22 mouse cellular contexts compared by ENCODE assay signal in the genomic region with DNA sequence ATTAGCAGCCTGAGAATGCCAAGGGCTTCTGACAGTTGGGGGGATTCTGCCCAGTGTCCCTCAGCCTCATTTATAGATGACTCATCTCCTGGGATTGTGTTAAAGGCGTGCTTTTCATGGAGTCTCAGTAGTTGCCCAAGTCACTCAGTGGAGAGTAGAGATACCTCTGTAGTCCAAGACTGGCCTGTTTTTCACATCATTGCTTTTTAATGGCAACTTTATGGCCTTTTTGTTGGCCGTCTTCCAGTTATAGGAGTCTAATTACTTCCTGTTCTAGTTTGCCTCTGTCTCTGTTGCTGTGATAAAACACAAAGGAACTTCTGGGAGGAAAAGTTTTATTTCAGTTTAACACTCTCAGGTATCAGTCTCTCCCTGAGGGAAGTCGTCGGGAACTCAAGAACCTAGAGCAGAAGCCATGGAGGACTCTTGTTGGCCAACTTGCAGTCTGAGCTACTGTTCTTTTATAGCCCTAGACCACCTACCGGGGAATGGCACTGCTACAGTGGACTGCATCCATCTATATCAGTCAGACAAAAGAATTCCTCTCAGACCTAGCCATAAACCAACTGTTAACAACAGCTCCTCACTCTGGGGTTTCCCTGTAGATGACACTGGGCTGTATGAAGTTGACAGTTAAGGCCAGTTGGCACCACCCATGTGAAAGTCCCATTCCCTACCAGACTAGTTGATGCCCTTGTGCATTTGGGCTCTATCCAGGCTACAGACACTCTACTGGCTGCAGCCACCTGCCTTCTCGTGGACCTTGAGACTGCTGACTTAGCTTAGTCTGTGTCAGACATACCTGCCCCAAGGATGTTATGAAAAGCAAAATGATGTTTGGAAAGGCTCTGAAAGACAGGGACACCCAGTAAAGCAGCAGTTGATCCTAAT.
DNase-seq lines count a peak whose midpoint lies in the region; ATAC-seq lines count a peak whose summit lies in the region.
"Had no signal": no experiment of that assay in that cellular context is flagged by ENCODE, and none has a peak within 500 bp of the region (broad histone marks: within the 10 kb centered on the region; RNA-seq: fewer than 3 reads in every experiment).

No protein-coding gene starts in this region.

- H3K4me3 ChIP-seq in intestine, embryonic 16.5 days (ENCODE audit: low read length) = no peak overlapping the region
- H3K4me3 ChIP-seq in hindbrain, embryonic 11.5 days (ENCODE audit: low read depth, low read length) = no peak overlapping the region
- no peak overlapping the region for H3K4me3 ChIP-seq in hindbrain, embryonic 16.5 days (ENCODE audit: low read length)
- no peak overlapping the region for H3K4me3 ChIP-seq in hindbrain, embryonic 10.5 days
- H3K4me3 ChIP-seq: embryonic facial prominence, embryonic 13.5 days; gastrocnemius, adult 2 months; heart, embryonic 13.5 days; hindbrain, embryonic 15.5 days; lung, embryonic 15.5 days; midbrain, embryonic 12.5 days had no signal

- WGBS in intestine, embryonic 16.5 days = 59% methylated on average over 6 of the region's 6 CpGs
- WGBS in hindbrain, embryonic 11.5 days = 86% methylated on average over 6 of the region's 6 CpGs
- 78% methylated on average over 6 of the region's 6 CpGs for WGBS in hindbrain, embryonic 16.5 days
- WGBS in hindbrain, embryonic 10.5 days = 90% methylated on average over 6 of the region's 6 CpGs

- ATAC-seq in intestine, embryonic 16.5 days = peak; percentile 83
- no peak for ATAC-seq in hindbrain, embryonic 11.5 days (ENCODE audit: low FRiP score)
- no peak for ATAC-seq in hindbrain, embryonic 16.5 days
- ATAC-seq: forebrain, postnatal 0 days had no signal

- H3K36me3 ChIP-seq in intestine, embryonic 16.5 days (ENCODE audit: control insufficient read depth, insufficient read depth, low read length) = peaks cover 11% of the 10 kb centered on the region; the same call in 1 of the 2 replicates
- H3K36me3 ChIP-seq in hindbrain, embryonic 11.5 days (ENCODE audit: control insufficient read depth, insufficient read depth, low read length) = no peaks in the 10 kb centered on the region
- H3K36me3 ChIP-seq in hindbrain, embryonic 16.5 days (ENCODE audit: control insufficient read depth, insufficient read depth, low read length) = peaks cover 11% of the 10 kb centered on the region; the same call in 1 of the 2 replicates
- H3K36me3 ChIP-seq in hindbrain, embryonic 10.5 days = peaks cover 63% of the 10 kb centered on the region

- H3K9me3 ChIP-seq in intestine, embryonic 16.5 days (ENCODE audit: control insufficient read depth, low read length) = peaks cover 4% of the 10 kb centered on the region; the same call in 1 of the 2 replicates
- no peaks in the 10 kb centered on the region for H3K9me3 ChIP-seq in hindbrain, embryonic 11.5 days (ENCODE audit: control insufficient read depth, low read length)
- H3K9me3 ChIP-seq in hindbrain, embryonic 16.5 days (ENCODE audit: control insufficient read depth, low read length) = no peaks in the 10 kb centered on the region
- H3K9me3 ChIP-seq in hindbrain, embryonic 10.5 days = peaks cover 3% of the 10 kb centered on the region; the same call in 1 of the 2 replicates
- H3K9me3 ChIP-seq: hindbrain, embryonic 15.5 days; lung, embryonic 15.5 days; midbrain, embryonic 12.5 days had no signal

- peak; percentile 71 for DNase-seq in kidney, adult 9 months
- no peak for DNase-seq in kidney, postnatal 4 days
- peak; percentile 18 for DNase-seq in Muller cell, postnatal 12 days (ENCODE audit: inconsistent ontology term)
- peak; percentile 43 to 53 for DNase-seq in kidney, postnatal 36 days
- DNase-seq in hindbrain, embryonic 11.5 days (ENCODE audit: low spot score) = no peak
- DNase-seq in hindbrain, embryonic 10.5 days (ENCODE audit: low spot score) = no peak
- DNase-seq: adrenal gland, adult 8-10 months; cerebellum, adult 9-11 months; forebrain, postnatal 0 days; gastrocnemius, adult 2 months; spleen, adult 18-20 months; thymus, postnatal 36 days had no signal

- H3K27me3 ChIP-seq in intestine, embryonic 16.5 days (replicated peaks; ENCODE audit: control insufficient read depth, insufficient read depth, low read length) = no peaks in the 10 kb centered on the region
- no peaks in the 10 kb centered on the region for H3K27me3 ChIP-seq in hindbrain, embryonic 11.5 days (ENCODE audit: control insufficient read depth, insufficient read depth, low read length)
- H3K27me3 ChIP-seq in hindbrain, embryonic 16.5 days (replicated peaks; ENCODE audit: control insufficient read depth, insufficient read depth, low read length) = no peaks in the 10 kb centered on the region
- no peaks in the 10 kb centered on the region for H3K27me3 ChIP-seq in hindbrain, embryonic 10.5 days (ENCODE audit: insufficient read depth, poor library complexity, severe bottlenecking)
- H3K27me3 ChIP-seq: CH12.LX; embryonic facial prominence, embryonic 13.5 days; heart, embryonic 13.5 days; hindbrain, embryonic 15.5 days; lung, embryonic 15.5 days; midbrain, embryonic 12.5 days had no signal

- H3K4me2 ChIP-seq in intestine, embryonic 16.5 days (ENCODE audit: low read depth, low read length) = no peak overlapping the region
- H3K4me2 ChIP-seq in hindbrain, embryonic 11.5 days (replicated peaks; ENCODE audit: low read depth, low read length) = no peak overlapping the region
- no peak overlapping the region for H3K4me2 ChIP-seq in hindbrain, embryonic 16.5 days (ENCODE audit: low read length)
- H3K4me2 ChIP-seq: embryonic facial prominence, embryonic 13.5 days; heart, embryonic 13.5 days; hindbrain, embryonic 15.5 days; liver, embryonic 11.5 days; lung, embryonic 15.5 days; midbrain, embryonic 12.5 days had no signal

- H3K9ac ChIP-seq in intestine, embryonic 16.5 days (ENCODE audit: low read depth, low read length) = no peak overlapping the region
- H3K9ac ChIP-seq in hindbrain, embryonic 11.5 days (ENCODE audit: low read depth, low read length) = no peak overlapping the region
- no peak overlapping the region for H3K9ac ChIP-seq in hindbrain, embryonic 16.5 days (ENCODE audit: low read depth, low read length)
- H3K9ac ChIP-seq: embryonic facial prominence, embryonic 13.5 days; forebrain, postnatal 0 days; heart, embryonic 13.5 days; hindbrain, embryonic 15.5 days; lung, embryonic 15.5 days; midbrain, embryonic 12.5 days had no signal

- H3K27ac ChIP-seq in intestine, embryonic 16.5 days (ENCODE audit: low read length) = no peak overlapping the region
- no peak overlapping the region for H3K27ac ChIP-seq in hindbrain, embryonic 11.5 days (ENCODE audit: low read depth, low read length)
- H3K27ac ChIP-seq in hindbrain, embryonic 16.5 days (ENCODE audit: low read depth, low read length) = no peak overlapping the region
- no peak overlapping the region for H3K27ac ChIP-seq in hindbrain, embryonic 10.5 days
- H3K27ac ChIP-seq: embryonic facial prominence, embryonic 13.5 days; gastrocnemius, adult 2 months; heart, embryonic 13.5 days; hindbrain, embryonic 15.5 days; lung, embryonic 15.5 days; macrophage; midbrain, embryonic 12.5 days had no signal

- H3K4me1 ChIP-seq in intestine, embryonic 16.5 days (ENCODE audit: control insufficient read depth, insufficient read depth, low read length) = no peaks in the 10 kb centered on the region
- no peaks in the 10 kb centered on the region for H3K4me1 ChIP-seq in hindbrain, embryonic 11.5 days (replicated peaks; ENCODE audit: control insufficient read depth, insufficient read depth, low read length)
- H3K4me1 ChIP-seq in hindbrain, embryonic 16.5 days (ENCODE audit: control insufficient read depth, insufficient read depth, low read depth, low read length) = no peaks in the 10 kb centered on the region
- H3K4me1 ChIP-seq in hindbrain, embryonic 10.5 days (replicated peaks) = no peaks in the 10 kb centered on the region
- H3K4me1 ChIP-seq: embryonic facial prominence, embryonic 13.5 days; hindbrain, embryonic 15.5 days; midbrain, embryonic 12.5 days had no signal

Comparison
In these comparisons a context has a peak if more than half of its experiments do, and no peak if none do; other contexts are left out.
1. DNase-seq: peak in kidney, adult 9 months (single experiment), Muller cell, postnatal 12 days (single experiment) and kidney, postnatal 36 days (2 of 2); none in kidney, postnatal 4 days (0 of 2), hindbrain, embryonic 11.5 days (single experiment) and hindbrain, embryonic 10.5 days (single experiment).